Mouse (Mus musculus) CH12F3 (cell line): ENCODE measurements around the gene Phldb1.

Experiments used
- in situ Hi-C: fragments of 300-500 bp; cut with MboI; formaldehyde crosslinking; loops from 2 replicates; pipeline ENCODE4 v1.14.3; 2020; ENCODE audit warnings: low sequenced_read_pairs

The Phldb1 gene

GRCm38 (mm10) chr9:44710213-44710612 is 24.8 kb downstream of the Phldb1 start:
- in situ Hi-C loops: no loop called here

- in situ Hi-C loops: no loop called here
Measured at GRCm38 (mm10) chr9:44709600-44709999, 25.4 kb downstream of the Phldb1 start.

- in situ Hi-C loops: no loop called here
Measured at GRCm38 (mm10) chr9:44708925-44709324, 26.1 kb downstream of the Phldb1 start.

GRCm38 (mm10) chr9:44708429-44708765 is 26.6 kb downstream of the Phldb1 start:
- in situ Hi-C loops: no loop called here

GRCm38 (mm10) chr9:44707749-44708428 is 27.1 kb downstream of the Phldb1 start:
- in situ Hi-C loops: no loop called here

- in situ Hi-C loops: no loop called here
Measured at GRCm38 (mm10) chr9:44699730-44700129, 35.3 kb downstream of the Phldb1 start.

GRCm38 (mm10) chr9:44699196-44699595 is 35.8 kb downstream of the Phldb1 start:
- in situ Hi-C loops: no loop called here

GRCm38 (mm10) chr9:44697866-44698265 is 37.1 kb downstream of the Phldb1 start:
- in situ Hi-C loops: no loop called here

- in situ Hi-C loops: no loop called here
Measured at GRCm38 (mm10) chr9:44693071-44693470, 41.9 kb downstream of the Phldb1 start.

- in situ Hi-C loops: no loop called here
Measured at GRCm38 (mm10) chr9:44691671-44692520, 43.1 kb downstream of the Phldb1 start.

- in situ Hi-C loops: no loop called here
Measured at GRCm38 (mm10) chr9:44690641-44691040, 44.4 kb downstream of the Phldb1 start.

GRCm38 (mm10) chr9:44688013-44688412 is 47.0 kb downstream of the Phldb1 start:
- in situ Hi-C loops: no loop called here

GRCm38 (mm10) chr9:44686638-44687037 is 48.4 kb downstream of the Phldb1 start:
- in situ Hi-C loops: no loop called here

- in situ Hi-C loops: no loop called here
Measured at GRCm38 (mm10) chr9:44685346-44686330, 49.4 kb downstream of the Phldb1 start.

- in situ Hi-C loops: no loop called here
Measured at GRCm38 (mm10) chr9:44683046-44683445, 52.0 kb downstream of the Phldb1 start.

GRCm38 (mm10) chr9:44679565-44679964 is 55.4 kb downstream of the Phldb1 start:
- in situ Hi-C loops: no loop called here

- in situ Hi-C loops: no loop called here
Measured at GRCm38 (mm10) chr9:44678288-44678871, 56.6 kb downstream of the Phldb1 start.

GRCm38 (mm10) chr9:44673005-44673404 is 62.0 kb downstream of the Phldb1 start, which contains the start of gene Treh:
TSS of gene Treh (plus strand) at chr9:44673233.
- in situ Hi-C loops: no loop called here

GRCm38 (mm10) chr9:44672291-44672865 is 62.6 kb downstream of the Phldb1 start:
- in situ Hi-C loops: no loop called here

- in situ Hi-C loops: no loop called here
Measured at GRCm38 (mm10) chr9:44671416-44671815, 63.6 kb downstream of the Phldb1 start.
